Mouse (Mus musculus): Measurements from ENCODE around the gene Cbwd1. TPM values are rescaled to one million over a fixed set of nuclear protein-coding genes. Genes with fewer than 3 reads are reported as not detected.

Cbwd1 gene
- polyA plus RNA-seq, 1 experiment from 2014 or later, result 12.8 TPM

DNA sequence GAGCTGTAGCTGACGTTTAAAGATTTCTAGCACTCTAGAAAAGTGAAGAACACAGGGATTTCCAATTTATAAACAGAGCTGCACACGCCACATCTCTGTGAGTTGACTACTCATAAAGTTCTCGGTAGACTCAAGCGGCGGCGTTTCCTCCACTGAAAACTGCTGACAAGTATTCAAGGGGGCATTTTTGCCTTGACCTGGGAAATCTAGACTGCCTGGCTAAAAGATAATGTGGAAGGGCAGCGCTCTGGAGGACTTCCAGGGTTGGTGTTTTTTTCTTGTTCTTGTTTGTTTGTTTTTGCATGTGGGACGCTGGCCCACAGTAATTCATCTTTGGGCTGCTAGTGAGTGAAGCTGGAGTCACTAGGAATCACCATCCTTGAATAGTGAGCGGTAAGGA is 38.7 kb upstream of the Cbwd1 start:
- Histone ChIP-seq H3K27ac (replicated peaks) (no peak overlapping the region), H3K9ac (ENCODE audit: low read length) (0 out of 2 replicates have a peak overlapping the region, but pooled peaks have one; percentile 72)
- 16% methylated on average over 9 of the region's 9 CpGs for WGBS

DNA sequence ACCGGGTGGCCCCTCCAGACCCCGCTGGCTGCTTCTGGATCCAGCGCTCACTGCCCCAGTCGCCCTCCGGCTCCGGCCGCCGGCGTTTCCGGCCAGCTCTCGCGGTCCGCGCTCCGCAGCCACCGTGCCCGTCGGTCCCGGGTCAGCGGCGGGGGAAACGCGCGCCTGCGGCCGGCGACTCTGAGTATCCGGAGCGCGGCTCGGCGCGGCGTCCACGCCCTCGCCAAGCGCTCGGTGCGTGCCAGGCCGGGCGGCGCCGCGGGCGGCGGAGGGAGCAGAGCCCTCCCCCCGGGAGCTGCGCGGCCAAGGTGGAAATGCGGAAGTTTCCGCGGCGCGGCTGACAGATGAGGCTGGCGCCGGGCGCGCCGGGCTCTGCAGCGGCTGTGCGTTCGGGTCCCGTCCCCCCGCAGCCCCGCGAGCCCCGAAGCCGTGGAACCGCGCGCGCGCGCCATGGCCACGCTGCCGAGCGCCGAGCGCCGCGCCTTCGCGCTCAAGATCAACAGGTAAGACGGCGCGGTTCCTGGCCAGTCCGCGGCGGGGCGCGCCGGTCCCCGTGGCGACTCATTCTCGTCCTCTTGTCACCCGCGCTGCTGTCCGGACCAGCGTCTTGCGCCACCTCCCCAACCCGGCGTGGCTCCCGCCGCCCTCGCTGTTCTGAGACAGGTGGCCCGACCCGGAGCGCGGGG is 37.9 kb upstream of the Cbwd1 start, which contains the start of gene Dock8:
Gene Dock8, plus strand, starts transcription at position 334 of the 686 bp plus-strand sequence.
- Histone ChIP-seq H3K9ac (ENCODE audit: low read length) (peak within 1 kb of the TSS; percentile 72), H3K36me3 (ENCODE audit: control insufficient read depth, insufficient read depth, low read length) (no peaks in the 10 kb centered on the region), H3K4me1 (replicated peaks; ENCODE audit: control insufficient read depth, insufficient read depth) (no peaks in the 10 kb centered on the region), H3K4me3 (ENCODE audit: low read depth, low read length) (peak within 1 kb of the TSS; percentile 66), H3K4me2 (replicated peaks; ENCODE audit: low read depth) (peak within 1 kb of the TSS; percentile 95), H3K27ac (replicated peaks) (peak within 1 kb of the TSS; percentile 76), H3K9me3 (ENCODE audit: control insufficient read depth, low read length) (no peaks in the 10 kb centered on the region), H3K27me3 (ENCODE audit: control insufficient read depth, insufficient read depth, low read length) (no peaks in the 10 kb centered on the region)
- TF ChIP-seq CTCF (IDR thresholded peaks at IDR 0.05; ENCODE audit: low read depth) (peak; percentile 48), EP300 (optimal IDR thresholded peaks at IDR 0.05) (no peak)
- ATAC-seq (ENCODE audit: low FRiP score, low TSS enrichment), result peak; percentile 97
- DNase-seq (ENCODE audit: low spot score), result peak; percentile 83
- under 1% methylated on average over 75 of the region's 109 CpGs for WGBS

More for the DNA sequence above, 38.7 kb upstream of the Cbwd1 start:
- H3K36me3 ChIP-seq (ENCODE audit: control insufficient read depth, insufficient read depth, low read length), result no peaks in the 10 kb centered on the region
- peak overlapping the region; percentile 66 for H3K4me3 ChIP-seq (ENCODE audit: low read depth, low read length)
- TF ChIP-seq EP300 (optimal IDR thresholded peaks at IDR 0.05), result no peak
- no peak for TF ChIP-seq CTCF (IDR thresholded peaks at IDR 0.05; ENCODE audit: low read depth)
- DNase-seq (ENCODE audit: low spot score) (no peak), ATAC-seq (ENCODE audit: low FRiP score, low TSS enrichment) (no peak)
- no peaks in the 10 kb centered on the region for H3K9me3 ChIP-seq (ENCODE audit: control insufficient read depth, low read length)
- H3K27me3 ChIP-seq (ENCODE audit: control insufficient read depth, insufficient read depth, low read length), result no peaks in the 10 kb centered on the region
- H3K4me2 ChIP-seq (replicated peaks; ENCODE audit: low read depth), result peak overlapping the region; percentile 95
- H3K4me1 ChIP-seq (replicated peaks; ENCODE audit: control insufficient read depth, insufficient read depth), result no peaks in the 10 kb centered on the region

DNA sequence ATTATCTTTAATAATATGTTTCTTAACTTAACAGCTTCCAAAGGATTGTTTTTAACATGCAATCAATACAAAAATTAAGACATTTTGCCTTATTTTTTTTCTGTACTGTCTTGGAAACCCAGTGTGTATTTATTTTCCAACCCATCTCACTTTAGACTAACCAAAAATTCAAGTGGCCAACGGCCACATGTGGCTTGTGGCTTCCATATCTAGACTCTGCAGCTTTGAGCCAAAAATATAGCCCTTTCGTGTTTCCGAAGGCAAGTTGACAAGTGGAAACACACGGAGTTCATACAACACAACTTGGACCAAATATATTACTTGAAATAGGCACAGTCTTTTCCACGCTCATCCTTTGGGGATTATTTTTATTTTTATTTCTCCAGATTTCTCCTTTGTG is 37.2 kb upstream of the Cbwd1 start:
- peak overlapping the region; percentile 95; the same call in 1 of the 2 replicates for H3K4me2 ChIP-seq (replicated peaks; ENCODE audit: low read depth)
- H3K27ac ChIP-seq (replicated peaks), result no peak overlapping the region
- no peaks in the 10 kb centered on the region for H3K36me3 ChIP-seq (ENCODE audit: control insufficient read depth, insufficient read depth, low read length)
- 72% methylated on average over 5 of the region's 5 CpGs for WGBS
- no peaks in the 10 kb centered on the region for H3K9me3 ChIP-seq (ENCODE audit: control insufficient read depth, low read length)
- no peaks in the 10 kb centered on the region for H3K27me3 ChIP-seq (ENCODE audit: control insufficient read depth, insufficient read depth, low read length)
- no peak for DNase-seq (ENCODE audit: low spot score)
- TF ChIP-seq EP300 (optimal IDR thresholded peaks at IDR 0.05), result no peak
- TF ChIP-seq CTCF (IDR thresholded peaks at IDR 0.05; ENCODE audit: low read depth), result no peak
- ATAC-seq (ENCODE audit: low FRiP score, low TSS enrichment), result no peak
- no peak overlapping the region for H3K9ac ChIP-seq (ENCODE audit: low read length)
- H3K4me3 ChIP-seq (ENCODE audit: low read depth, low read length), result peak overlapping the region; percentile 66
- H3K4me1 ChIP-seq (replicated peaks; ENCODE audit: control insufficient read depth, insufficient read depth), result no peaks in the 10 kb centered on the region

DNA sequence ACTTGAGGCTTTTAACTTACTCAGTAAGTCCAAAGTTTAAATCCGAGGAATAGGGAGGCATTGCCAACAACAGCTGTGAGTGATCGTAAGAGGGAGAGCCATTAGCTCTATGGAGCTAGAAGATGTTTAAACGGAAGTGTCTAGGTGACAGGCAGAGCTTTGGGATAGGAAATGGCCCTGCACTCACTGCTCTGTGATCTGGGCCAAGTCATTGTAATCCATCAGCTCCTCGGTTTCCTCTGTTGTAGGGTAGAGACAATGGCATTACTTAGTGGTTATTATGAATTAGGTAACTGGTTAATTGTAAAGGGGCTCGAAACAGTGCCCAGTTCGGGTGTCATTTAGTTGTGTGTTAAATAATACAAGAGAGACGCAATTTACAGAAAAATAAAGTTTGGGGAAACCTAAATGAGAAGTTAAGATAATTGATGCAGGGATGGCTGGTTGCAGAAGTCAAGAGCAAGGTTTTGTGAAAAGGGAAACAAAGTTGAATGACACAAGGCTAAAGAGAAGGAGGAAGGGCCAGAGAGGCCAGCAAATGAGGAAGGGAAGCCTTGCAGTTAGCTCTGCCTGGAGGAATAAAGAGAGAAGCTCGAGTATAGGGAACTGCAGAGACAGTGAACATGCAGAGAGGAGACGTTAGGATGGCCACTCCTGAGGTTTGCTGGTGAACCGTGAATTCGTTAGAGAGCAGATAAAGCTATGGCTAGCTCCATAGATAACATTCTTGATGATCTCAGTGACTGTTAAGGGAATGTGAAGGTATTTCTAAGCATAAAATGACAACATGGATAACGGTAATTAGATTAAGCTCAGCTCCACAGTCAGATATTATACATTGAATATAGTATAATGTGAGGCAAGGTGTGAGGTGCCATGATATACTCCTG is 35.6 kb upstream of the Cbwd1 start:
- Histone ChIP-seq H3K4me1 (replicated peaks; ENCODE audit: control insufficient read depth, insufficient read depth) (no peaks in the 10 kb centered on the region), H3K9me3 (ENCODE audit: control insufficient read depth, low read length) (no peaks in the 10 kb centered on the region), H3K4me2 (replicated peaks; ENCODE audit: low read depth) (no peak overlapping the region), H3K27ac (replicated peaks) (no peak overlapping the region), H3K36me3 (ENCODE audit: control insufficient read depth, insufficient read depth, low read length) (no peaks in the 10 kb centered on the region), H3K9ac (ENCODE audit: low read length) (no peak overlapping the region), H3K4me3 (ENCODE audit: low read depth, low read length) (no peak overlapping the region), H3K27me3 (ENCODE audit: control insufficient read depth, insufficient read depth, low read length) (no peaks in the 10 kb centered on the region)
- TF ChIP-seq EP300 (optimal IDR thresholded peaks at IDR 0.05) (no peak), CTCF (IDR thresholded peaks at IDR 0.05; ENCODE audit: low read depth) (no peak)
- WGBS, result 61% methylated on average over 12 of the region's 12 CpGs
- ATAC-seq (ENCODE audit: low FRiP score, low TSS enrichment) (no peak), DNase-seq (ENCODE audit: low spot score) (no peak)

DNA sequence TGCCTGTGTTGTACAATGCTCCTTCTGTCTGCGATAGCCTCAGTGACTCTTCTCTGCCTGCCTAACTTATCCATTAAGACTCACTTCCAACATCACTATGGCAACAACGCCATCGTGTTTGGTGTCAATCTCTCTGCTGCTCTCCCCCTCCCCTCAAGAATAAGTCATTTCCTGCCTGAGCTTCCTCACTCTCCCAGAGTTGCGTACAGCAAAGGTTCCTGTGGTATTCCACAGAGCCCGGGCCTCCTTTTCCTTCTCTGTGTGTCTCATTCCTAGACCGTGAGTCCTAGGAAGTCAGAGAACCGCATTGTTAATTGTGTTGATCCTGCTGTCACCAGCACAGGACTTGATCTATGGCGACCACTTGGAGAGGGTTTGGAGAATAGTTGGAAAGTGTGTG is 33.5 kb upstream of the Cbwd1 start:
- 26% methylated on average over 8 of the region's 8 CpGs for WGBS
- no peaks in the 10 kb centered on the region for H3K36me3 ChIP-seq (ENCODE audit: control insufficient read depth, insufficient read depth, low read length)
- H3K4me1 ChIP-seq (replicated peaks; ENCODE audit: control insufficient read depth, insufficient read depth), result no peaks in the 10 kb centered on the region
- TF ChIP-seq EP300 (optimal IDR thresholded peaks at IDR 0.05) (no peak), CTCF (IDR thresholded peaks at IDR 0.05; ENCODE audit: low read depth) (no peak)
- H3K4me2 ChIP-seq (replicated peaks; ENCODE audit: low read depth), result no peak overlapping the region
- H3K9me3 ChIP-seq (ENCODE audit: control insufficient read depth, low read length), result no peaks in the 10 kb centered on the region
- H3K27ac ChIP-seq (replicated peaks), result no peak overlapping the region
- H3K4me3 ChIP-seq (ENCODE audit: low read depth, low read length), result no peak overlapping the region
- ATAC-seq (ENCODE audit: low FRiP score, low TSS enrichment) (no peak), DNase-seq (ENCODE audit: low spot score) (no peak)
- H3K9ac ChIP-seq (ENCODE audit: low read length), result no peak overlapping the region
- H3K27me3 ChIP-seq (ENCODE audit: control insufficient read depth, insufficient read depth, low read length), result no peaks in the 10 kb centered on the region

Measured in stomach, postnatal 0 days (tissue).